In the genomic region with DNA sequence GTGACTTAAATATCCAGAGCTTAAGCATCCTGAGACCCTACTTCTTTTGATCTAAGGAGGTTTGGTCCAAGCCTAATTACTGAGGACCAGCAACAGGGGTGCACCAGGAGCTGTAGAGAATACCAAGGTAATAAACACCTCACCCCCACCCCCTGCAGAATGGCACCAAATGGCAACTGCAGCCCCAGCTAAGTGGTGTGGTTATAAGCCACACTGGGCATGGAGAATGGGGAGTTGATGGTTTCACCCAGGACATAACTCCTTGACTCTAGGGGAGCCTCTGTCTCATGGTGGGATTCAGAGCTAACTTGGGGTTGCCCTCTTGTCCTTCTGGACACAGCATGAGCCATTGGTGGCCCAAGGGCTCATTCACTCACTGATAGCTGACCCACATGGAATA, we compare ENCODE assay signal across 10 mouse cellular contexts. TPM values are rescaled to one million over a fixed set of nuclear protein-coding genes. Genes with fewer than 3 reads are reported as not detected.
A peak's percentile ranks its signal among the peaks of the same experiment; 100 is the strongest.
DNase-seq lines count a peak whose midpoint lies in the region; ATAC-seq and TF ChIP-seq lines count a peak whose summit lies in the region.
"Had no signal": no experiment of that assay in that cellular context is flagged by ENCODE, and none has a peak within 500 bp of the region (broad histone marks: within the 10 kb centered on the region; RNA-seq: fewer than 3 reads in every experiment).

No protein-coding gene starts in this region.

- peaks cover 8% of the 10 kb centered on the region for H3K4me1 ChIP-seq in forebrain, embryonic 12.5 days
- 0 out of 2 replicates have a peak, but pooled peaks cover 6% of the 10 kb centered on the region for H3K4me1 ChIP-seq in forebrain, embryonic 14.5 days (ENCODE audit: control insufficient read depth, insufficient read depth, low read length)
- H3K4me1 ChIP-seq in hindbrain, postnatal 0 days (ENCODE audit: insufficient read depth, low read length): no peaks in the 10 kb centered on the region
- H3K4me1 ChIP-seq in neural tube, embryonic 12.5 days: peaks cover 11% of the 10 kb centered on the region

- H3K27ac ChIP-seq in forebrain, embryonic 12.5 days: no peak overlapping the region
- no peak overlapping the region for H3K27ac ChIP-seq in forebrain, embryonic 14.5 days (ENCODE audit: low read depth, low read length)
- peak overlapping the region; percentile 99 for H3K27ac ChIP-seq in left cerebral cortex, adult 2 months
- peak overlapping the region; percentile 97; the same call in 1 of the 2 replicates for H3K27ac ChIP-seq in hindbrain, postnatal 0 days
- H3K27ac ChIP-seq in neural tube, embryonic 12.5 days: no peak overlapping the region

- intact Hi-C loops in left cerebral cortex, adult 2 months (cut with DNase I): loop anchor here (5.0 kb wide), 1 partner anchor 72 kb away; no protein-coding TSS in a partner anchor

- no peaks in the 10 kb centered on the region for H3K9me3 ChIP-seq in forebrain, embryonic 12.5 days
- no peaks in the 10 kb centered on the region for H3K9me3 ChIP-seq in forebrain, embryonic 14.5 days (replicated peaks; ENCODE audit: control insufficient read depth, low read length)
- H3K9me3 ChIP-seq in hindbrain, postnatal 0 days (ENCODE audit: low read length): no peaks in the 10 kb centered on the region
- no peaks in the 10 kb centered on the region for H3K9me3 ChIP-seq in neural tube, embryonic 12.5 days

- DNase-seq in forebrain, embryonic 14.5 days (ENCODE audit: low spot score): no peak
- no peak for DNase-seq in left cerebral cortex, adult 2 months (ENCODE audit: extremely low spot score in 1 of 2, low spot score in 2 of 2)
- no peak for DNase-seq in left cerebral cortex, adult 8-10 months (ENCODE audit: low spot score in 2 of 2)
- DNase-seq in hindbrain, postnatal 0 days (ENCODE audit: low spot score): no peak
- DNase-seq in frontal cortex, postnatal 10 days (ENCODE audit: low spot score in 2 of 2): no peak
- DNase-seq in right cerebral cortex, postnatal 36 days (ENCODE audit: low spot score in 2 of 2): no peak
- DNase-seq: kidney, adult 11 months; thymus, postnatal 25 days had no signal

- peak overlapping the region; percentile 92; the same call in 1 of the 2 replicates for H3K4me2 ChIP-seq in forebrain, embryonic 12.5 days
- H3K4me2 ChIP-seq in forebrain, embryonic 14.5 days (ENCODE audit: low read length): no peak overlapping the region
- H3K4me2 ChIP-seq in hindbrain, postnatal 0 days (ENCODE audit: low read depth, low read length): peak overlapping the region; percentile 98; the same call in 1 of the 2 replicates
- peak overlapping the region; percentile 97 for H3K4me2 ChIP-seq in neural tube, embryonic 12.5 days (replicated peaks)

- ATAC-seq in forebrain, embryonic 12.5 days (ENCODE audit: low FRiP score): no peak
- no peak for ATAC-seq in forebrain, embryonic 14.5 days
- ATAC-seq in hindbrain, postnatal 0 days: no peak
- no peak for ATAC-seq in neural tube, embryonic 12.5 days (ENCODE audit: low FRiP score, low read depth)

- H3K36me3 ChIP-seq in forebrain, embryonic 12.5 days (replicated peaks): no peaks in the 10 kb centered on the region
- H3K36me3 ChIP-seq in forebrain, embryonic 14.5 days (ENCODE audit: control insufficient read depth, insufficient read depth, low read length): peaks cover 4% of the 10 kb centered on the region; the same call in 1 of the 2 replicates
- peaks cover 6% of the 10 kb centered on the region; the same call in 1 of the 2 replicates for H3K36me3 ChIP-seq in hindbrain, postnatal 0 days (ENCODE audit: insufficient read depth, low read length)
- H3K36me3 ChIP-seq in neural tube, embryonic 12.5 days: no peaks in the 10 kb centered on the region

- peaks cover 20% of the 10 kb centered on the region for H3K27me3 ChIP-seq in forebrain, embryonic 12.5 days
- H3K27me3 ChIP-seq in forebrain, embryonic 14.5 days (replicated peaks; ENCODE audit: control insufficient read depth, insufficient read depth, low read length): no peaks in the 10 kb centered on the region
- no peaks in the 10 kb centered on the region for H3K27me3 ChIP-seq in hindbrain, postnatal 0 days (ENCODE audit: insufficient read depth, low read length)
- H3K27me3 ChIP-seq in neural tube, embryonic 12.5 days (replicated peaks): peaks cover 23% of the 10 kb centered on the region

- H3K9ac ChIP-seq in forebrain, embryonic 12.5 days: no peak overlapping the region
- H3K9ac ChIP-seq in forebrain, embryonic 14.5 days (ENCODE audit: low read length): no peak overlapping the region
- H3K9ac ChIP-seq in hindbrain, postnatal 0 days (replicated peaks; ENCODE audit: low read length): peak overlapping the region; percentile 84; the same call in 1 of the 2 replicates
- H3K9ac ChIP-seq in neural tube, embryonic 12.5 days: no peak overlapping the region

- no peak for TF ChIP-seq CTCF in left cerebral cortex, adult 2 months (IDR thresholded peaks at IDR 0.05)
- no peak for TF ChIP-seq CTCF in hindbrain, postnatal 0 days (IDR thresholded peaks at IDR 0.05; ENCODE audit: low read depth)

- H3K4me3 ChIP-seq in forebrain, embryonic 12.5 days (replicated peaks): no peak overlapping the region
- no peak overlapping the region for H3K4me3 ChIP-seq in forebrain, embryonic 14.5 days (ENCODE audit: low read depth, low read length)
- no peak overlapping the region for H3K4me3 ChIP-seq in left cerebral cortex, adult 2 months
- H3K4me3 ChIP-seq in hindbrain, postnatal 0 days (ENCODE audit: low read length): no peak overlapping the region
- H3K4me3 ChIP-seq in neural tube, embryonic 12.5 days: 0 out of 2 replicates have a peak overlapping the region, but pooled peaks have one; percentile 61

RNA-seq across cellular contexts. Expression of gene Sfxn5, which starts 1.0 kb away (rescaled TPM):
- 16.8 and 17.2 TPM in 2 replicates for polyA plus RNA-seq in forebrain, embryonic 12.5 days (2016; fragmentation: Nextera tagmentation; extraction: Ambion mirVana)
- polyA plus RNA-seq in forebrain, embryonic 14.5 days (2014; fragmentation: Nextera tagmentation; extraction: Ambion mirVana): 15.2 and 15.7 TPM in 2 replicates
- total RNA-seq in left cerebral cortex, adult 2 months (2021): 100 to 1,000 TPM; 161 to 173 TPM
- total RNA-seq in left cerebral cortex, adult 8-10 months (2022): 100 to 1,000 TPM; 177 to 201 (median 188) TPM
- total RNA-seq in hindbrain, postnatal 0 days (2014; rRNA removed): 144 and 151 TPM in 2 replicates
- polyA plus RNA-seq in hindbrain, postnatal 0 days (2015; fragmentation: Nextera tagmentation; extraction: Ambion mirVana): 108 and 115 TPM in 2 replicates
- 9.1 and 11.7 TPM in 2 replicates for polyA plus RNA-seq in neural tube, embryonic 12.5 days (2016; fragmentation: Nextera tagmentation; extraction: Ambion mirVana)

RNA-seq across cellular contexts. Expression of gene Rab11fip5, which starts 40.2 kb away (rescaled TPM):
- 6.8 and 8.2 TPM in 2 replicates for polyA plus RNA-seq in forebrain, embryonic 12.5 days (2016; fragmentation: Nextera tagmentation; extraction: Ambion mirVana)
- 9.2 and 12.7 TPM in 2 replicates for polyA plus RNA-seq in forebrain, embryonic 14.5 days (2014; fragmentation: Nextera tagmentation; extraction: Ambion mirVana)
- 10 to 100 TPM; 74.5 to 78.6 TPM for total RNA-seq in left cerebral cortex, adult 2 months (2021)
- 10 to 100 TPM; 76.8 to 87.2 (median 83.1) TPM for total RNA-seq in left cerebral cortex, adult 8-10 months (2022)
- total RNA-seq in hindbrain, postnatal 0 days (2014; rRNA removed): 62.6 and 66.5 TPM in 2 replicates
- 23.4 and 26.7 TPM in 2 replicates for polyA plus RNA-seq in hindbrain, postnatal 0 days (2015; fragmentation: Nextera tagmentation; extraction: Ambion mirVana)
- 9.0 and 9.4 TPM in 2 replicates for polyA plus RNA-seq in neural tube, embryonic 12.5 days (2016; fragmentation: Nextera tagmentation; extraction: Ambion mirVana)

Comparison
In these comparisons a context has a peak if more than half of its experiments do, and no peak if none do; other contexts are left out.
1. H3K27ac ChIP-seq: peak in left cerebral cortex, adult 2 months (single experiment) and hindbrain, postnatal 0 days (single experiment); none in forebrain, embryonic 12.5 days (single experiment), forebrain, embryonic 14.5 days (single experiment) and neural tube, embryonic 12.5 days (single experiment).